Mouse (Mus musculus) liver, embryonic 12.5 days (tissue): ENCODE data around the gene Gm45717. TPM values are rescaled to one million over a fixed set of nuclear protein-coding genes. Genes with fewer than 3 reads are reported as not detected.

Experiments used
- polyA plus RNA-seq: library from polyadenylated mRNA; unstranded; fragments of >200 nt; fragmentation: Nextera tagmentation; extraction: Ambion mirVana; gene quantifications from 2 replicates; pipeline ENCODE4 v1.2.1, GENCODE M21; 2016

Gene Gm45717
- polyA plus RNA-seq, 1 experiment from 2014 or later, result not detected

Other genes starting within 250 kb of the Gm45717 start
- not detected in 2 replicates for gene Cyp2e1, start 192.2 kb downstream of the Gm45717 start, polyA plus RNA-seq
- 0.15 TPM in 1 of 2 replicates, not detected in the other for gene Syce1, start 168.1 kb downstream of the Gm45717 start, polyA plus RNA-seq
- 0.43 and 0.51 TPM in 2 replicates for gene Zfp941, start 133.8 kb downstream of the Gm45717 start, polyA plus RNA-seq
- gene Urah, start 120.9 kb downstream of the Gm45717 start, polyA plus RNA-seq, result 4.5 and 4.6 TPM in 2 replicates
- gene Scgb1c1, start 110.4 kb downstream of the Gm45717 start, polyA plus RNA-seq, result not detected in 2 replicates
- gene Odf3, start 108.1 kb downstream of the Gm45717 start, polyA plus RNA-seq, result 0.07 TPM in 1 of 2 replicates, not detected in the other
- gene Gm45785, start 99.6 kb downstream of the Gm45717 start, polyA plus RNA-seq, result not detected in 2 replicates
- gene Ric8a, start 99.0 kb downstream of the Gm45717 start, polyA plus RNA-seq, result 30.7 and 33.8 TPM in 2 replicates
- 17.4 and 18.0 TPM in 2 replicates for gene Bet1l, start 98.4 kb downstream of the Gm45717 start, polyA plus RNA-seq
- gene Psmd13, start 74.0 kb downstream of the Gm45717 start, polyA plus RNA-seq, result 204 and 213 TPM in 2 replicates
- 16.0 and 18.1 TPM in 2 replicates for gene Sirt3, start 73.6 kb downstream of the Gm45717 start, polyA plus RNA-seq
- gene Cox8b, start 55.5 kb downstream of the Gm45717 start, polyA plus RNA-seq, result not detected in 2 replicates
- gene Nlrp6, start 35.0 kb downstream of the Gm45717 start, polyA plus RNA-seq, result 1.1 and 1.4 TPM in 2 replicates
- gene Pgghg, start 14.5 kb downstream of the Gm45717 start, polyA plus RNA-seq, result 7.8 and 7.9 TPM in 2 replicates
- gene Ifitm5, start 5.6 kb downstream of the Gm45717 start, polyA plus RNA-seq, result 0.94 and 0.99 TPM in 2 replicates
- gene Ifitm2, start 50 bp upstream of the Gm45717 start, polyA plus RNA-seq, result 355 TPM in 2 replicates
- gene Ifitm1, start 11.3 kb upstream of the Gm45717 start, polyA plus RNA-seq, result 19.5 and 23.4 TPM in 2 replicates
- gene Ifitm3, start 54.8 kb upstream of the Gm45717 start, polyA plus RNA-seq, result 35.7 TPM in 2 replicates
- 1.4 and 2.7 TPM in 2 replicates for gene Ifitm6, start 62.0 kb upstream of the Gm45717 start, polyA plus RNA-seq
- not detected in 2 replicates for gene Gm17387, start 73.2 kb upstream of the Gm45717 start, polyA plus RNA-seq
- 1.9 and 2.3 TPM in 2 replicates for gene B4galnt4, start 105.2 kb upstream of the Gm45717 start, polyA plus RNA-seq
- 0.71 and 1.1 TPM in 2 replicates for gene Pkp3, start 122.3 kb upstream of the Gm45717 start, polyA plus RNA-seq
- gene Sigirr, start 144.6 kb upstream of the Gm45717 start, polyA plus RNA-seq, result 16.0 and 16.5 TPM in 2 replicates
- 0.15 and 0.19 TPM in 2 replicates for gene Ano9, start 161.9 kb upstream of the Gm45717 start, polyA plus RNA-seq
- 159 and 164 TPM in 2 replicates for gene Ptdss2, start 166.4 kb upstream of the Gm45717 start, polyA plus RNA-seq
- gene Rnh1, start 216.9 kb upstream of the Gm45717 start, polyA plus RNA-seq, result 55.0 and 65.0 TPM in 2 replicates
- 124 and 125 TPM in 2 replicates for gene Hras, start 238.1 kb upstream of the Gm45717 start, polyA plus RNA-seq
- gene Lrrc56, start 238.2 kb upstream of the Gm45717 start, polyA plus RNA-seq, result 16.4 and 17.9 TPM in 2 replicates